Mouse (Mus musculus): ENCODE measurements at regions not wholly inside any gene's neighbourhood (a gene's known extent, or its start where the extent isn't known, plus 50 kb on each side); places are given as distances from the start of the nearest gene placed in this dataset.

GRCm38 (mm10) chr3:78509336-78509735 lies 777.0 kb downstream of the Rapgef2 start:
- no peaks in the 10 kb centered on the region for H3K4me1 ChIP-seq
- no peak overlapping the region for H3K27ac ChIP-seq
- H3K27me3 ChIP-seq = no peaks in the 10 kb centered on the region
- H3K36me3 ChIP-seq (ENCODE audit: poor library complexity, severe bottlenecking) = no peaks in the 10 kb centered on the region
- H3K4me3 ChIP-seq = no peak overlapping the region
- H3K9ac ChIP-seq = no peak overlapping the region
- WGBS = 91% methylated on average over 5 of the region's 5 CpGs
- no peaks in the 10 kb centered on the region for H3K9me3 ChIP-seq (replicated peaks)
- no peak overlapping the region for H3K4me2 ChIP-seq
- ATAC-seq = no peak

- H3K4me1 ChIP-seq = no peaks in the 10 kb centered on the region
- 0 out of 2 replicates have a peak, but pooled peaks have one; percentile 21 for ATAC-seq
- no peak overlapping the region for H3K9ac ChIP-seq
- H3K27ac ChIP-seq = no peak overlapping the region
- no peaks in the 10 kb centered on the region for H3K36me3 ChIP-seq (ENCODE audit: poor library complexity, severe bottlenecking)
- WGBS = 71% methylated on average over 2 of the region's 2 CpGs
- no peak overlapping the region for H3K4me3 ChIP-seq
- no peaks in the 10 kb centered on the region for H3K9me3 ChIP-seq (replicated peaks)
- H3K4me2 ChIP-seq = no peak overlapping the region
- no peaks in the 10 kb centered on the region for H3K27me3 ChIP-seq
Observed at GRCm38 (mm10) chr3:78477689-78478088, 808.6 kb downstream of the Rapgef2 start.
